Mouse (Mus musculus) liver, embryonic 14.5 days (tissue): ENCODE data around the gene Olfr330. TPM values are rescaled to one million over a fixed set of nuclear protein-coding genes. Genes with fewer than 3 reads are reported as not detected.

Experiments used
- ATAC-seq: fragments of 200-750 bp; cut with Nextera tagmentation; 2 replicates; pipeline ENCODE4 v1.8.0; 2017; ENCODE audit warnings: moderate number of reproducible peaks, mild to moderate bottlenecking, moderate library complexity; ENCODE audit not compliant: insufficient read depth
- DNase-seq, 3 experiments: peaks; one replicate each; pipeline ENCODE4 v3.0.0-alpha.2; 2012 to 2013; ENCODE audit warnings: low read depth in 3 of 3, low spot score in 3 of 3
- H3K27ac ChIP-seq: fragments of 300-500 bp; sonication (generic); 2 replicates; pipeline ENCODE4 v1.5.1; 2014; ENCODE audit warnings: moderate library complexity, mild to moderate bottlenecking, control low read depth, inconsistent platforms
- H3K27me3 ChIP-seq: fragments of 300-500 bp; sonication (generic); 2 replicates; pipeline ENCODE4 v1.6.1; 2014; ENCODE audit warnings: mild to moderate bottlenecking, low read length, moderate library complexity; ENCODE audit not compliant: control insufficient read depth, insufficient read depth
- H3K36me3 ChIP-seq: fragments of 300-500 bp; sonication (generic); replicated peaks from 2 replicates; pipeline ENCODE4 v1.6.1; 2014; ENCODE audit warnings: low read depth; ENCODE audit not compliant: control insufficient read depth, insufficient read depth
- H3K4me1 ChIP-seq, 2 experiments: fragments of 200-500 bp in 1 of 2; fragments of 300-500 bp in 1 of 2; sonication (generic) in 1 of 2; replicated peaks; 2 replicates each; pipeline ENCODE4 v1.6.1; 2012 to 2014; ENCODE audit warnings: antibody characterized with exemption in 1 of 2, inconsistent platforms in 1 of 2, low read length in 1 of 2; ENCODE audit not compliant: control insufficient read depth in 2 of 2, insufficient read depth in 2 of 2
- H3K4me2 ChIP-seq: fragments of 300-500 bp; sonication (generic); 2 replicates; pipeline ENCODE4 v1.6.1; 2014; ENCODE audit warnings: low read depth, mild to moderate bottlenecking, control low read depth, moderate library complexity
- H3K4me3 ChIP-seq, 2 experiments: fragments of 200-500 bp in 1 of 2; fragments of 300-500 bp in 1 of 2; sonication (generic) in 1 of 2; 2 replicates each; pipeline ENCODE4 v1.5.1; 2012 to 2014; ENCODE audit warnings: low read depth in 2 of 2, low read length in 2 of 2, mild to moderate bottlenecking in 2 of 2, control low read depth in 1 of 2, inconsistent platforms in 1 of 2, moderate library complexity in 1 of 2; ENCODE audit not compliant: insufficient read depth in 1 of 2
- H3K9ac ChIP-seq: fragments of 300-500 bp; sonication (generic); replicated peaks from 2 replicates; pipeline ENCODE4 v1.6.1; 2014; ENCODE audit warnings: mild to moderate bottlenecking, control low read depth, moderate library complexity
- H3K9me3 ChIP-seq: fragments of 300-500 bp; sonication (generic); 2 replicates; pipeline ENCODE4 v1.6.1; 2016; ENCODE audit warnings: low read length, mixed read lengths; ENCODE audit not compliant: control insufficient read depth
- CTCF ChIP-seq: IDR thresholded peaks from 2 replicates; pipeline ENCODE4 v1.5.1; 2016; ENCODE audit warnings: antibody characterized with exemption, low read depth, control low read depth
- EP300 ChIP-seq: IDR thresholded peaks from 2 replicates; pipeline ENCODE4 v1.6.1; 2016; ENCODE audit warnings: antibody characterized with exemption, low read depth
- WGBS: fragments of 180-500 bp; shearing (Covaris S2); extraction: QIAGEN DNeasy Blood & Tissue Kit; methylation state at CpG from one replicate; pipeline ENCODE4 v1.1.7; 2014; ENCODE audit not compliant: insufficient replicate concordance; 5-methylcytosine and 5-hydroxymethylcytosine counted together
- polyA plus RNA-seq, 2 experiments: library from polyadenylated mRNA; depleted of rRNA in 1 of 2; stranded (reverse) in 1 of 2; unstranded in 1 of 2; fragments of >200 nt; fragmentation: Nextera tagmentation in 1 of 2; extraction: Ambion mirVana in 1 of 2; gene quantifications; 2 replicates each; pipeline versions ENCODE4 v1.2.1 to v1.2.3; 2012 to 2014

Olfr330 gene
- polyA plus RNA-seq, 2 experiments = not detected

DNA sequence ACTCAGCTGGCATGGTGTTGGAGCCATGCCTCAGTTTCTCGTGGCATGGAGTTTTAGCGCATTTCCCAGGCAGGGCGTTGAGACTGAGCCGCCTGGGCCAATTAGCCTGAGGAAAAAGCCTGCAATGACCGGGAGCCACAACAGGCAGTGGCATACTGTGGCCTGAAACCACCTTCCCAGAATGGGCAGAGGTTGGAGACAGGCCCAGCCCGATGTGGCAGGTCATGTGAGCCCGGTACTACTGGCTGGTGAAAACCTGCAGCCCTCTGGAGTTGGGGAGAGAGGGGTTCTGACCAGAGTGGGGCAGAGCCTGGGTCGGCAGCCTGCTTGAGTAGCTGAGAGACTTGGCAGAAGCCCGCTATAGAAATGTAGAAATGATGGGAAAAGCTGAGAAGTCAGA, 35.9 kb downstream of the Olfr330 start:
- no peaks in the 10 kb centered on the region for H3K36me3 ChIP-seq
- H3K27me3 ChIP-seq = no peaks in the 10 kb centered on the region
- no peaks in the 10 kb centered on the region for H3K9me3 ChIP-seq
- H3K27ac ChIP-seq = no peak overlapping the region
- H3K4me3 ChIP-seq = no peak overlapping the region
- 56% methylated on average over 9 of the region's 9 CpGs for WGBS
- ATAC-seq (no peak), DNase-seq (no peak)
- H3K4me1 ChIP-seq = no peaks in the 10 kb centered on the region
- H3K9ac ChIP-seq = no peak overlapping the region
- TF ChIP-seq EP300 (no peak), CTCF (no peak)
- H3K4me2 ChIP-seq = no peak overlapping the region

DNA sequence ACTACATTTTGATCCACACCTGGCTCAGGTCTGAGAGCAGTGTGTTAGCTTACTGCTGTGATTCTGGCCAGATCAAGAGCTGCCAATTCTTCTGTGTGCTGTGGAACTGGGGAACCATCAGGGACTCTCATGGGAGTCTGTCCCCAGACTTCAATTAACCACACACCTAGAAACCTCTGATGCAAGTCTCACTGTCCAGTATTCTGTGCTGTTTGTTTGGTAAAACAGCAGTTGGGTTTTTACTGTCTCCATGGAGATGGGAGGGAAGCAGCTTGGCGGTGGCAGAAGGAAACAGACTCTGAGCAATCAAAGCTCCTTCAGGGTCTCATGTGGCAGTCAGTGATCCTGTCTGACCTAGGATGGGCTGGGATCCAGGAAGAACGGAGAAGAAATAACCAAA, 42.2 kb downstream of the Olfr330 start, which contains the start of gene Olfr332:
Gene Olfr332, minus strand, starts transcription at position 101 of the 400 bp plus-strand sequence.
- TF ChIP-seq EP300 = no peak
- Histone ChIP-seq H3K27me3 (no peaks in the 10 kb centered on the region), H3K27ac (no peak within 1 kb of the TSS), H3K9ac (no peak within 1 kb of the TSS), H3K4me3 (no peak within 1 kb of the TSS), H3K4me2 (no peak within 1 kb of the TSS), H3K36me3 (no peaks in the 10 kb centered on the region), H3K4me1 (no peaks in the 10 kb centered on the region), H3K9me3 (no peaks in the 10 kb centered on the region)
- DNase-seq (no peak), ATAC-seq (no peak)
- WGBS = 67% methylated on average over 2 of the region's 2 CpGs

Other genes with a start within 250 kb of the Olfr330 start
- gene Zfp692, start 227.8 kb downstream of the Olfr330 start, polyA plus RNA-seq (2012; rRNA removed) = 18.7 and 19.8 TPM in 2 replicates
- gene Zfp692, start 227.8 kb downstream of the Olfr330 start, polyA plus RNA-seq (2014; fragmentation: Nextera tagmentation; extraction: Ambion mirVana) = 5.0 and 6.7 TPM in 2 replicates
- gene Zfp672, start 204.5 kb downstream of the Olfr330 start, polyA plus RNA-seq (2012; rRNA removed) = 20.3 and 22.2 TPM in 2 replicates
- 39.1 and 48.6 TPM in 2 replicates for gene Zfp672, start 204.5 kb downstream of the Olfr330 start, polyA plus RNA-seq (2014; fragmentation: Nextera tagmentation; extraction: Ambion mirVana)
- 9.0 and 9.1 TPM in 2 replicates for gene Sh3bp5l, start 204.1 kb downstream of the Olfr330 start, polyA plus RNA-seq (2012; rRNA removed)
- 9.1 and 12.4 TPM in 2 replicates for gene Sh3bp5l, start 204.1 kb downstream of the Olfr330 start, polyA plus RNA-seq (2014; fragmentation: Nextera tagmentation; extraction: Ambion mirVana)
- 0.09 and 0.17 TPM in 2 replicates for gene Lypd8, start 155.8 kb downstream of the Olfr330 start, polyA plus RNA-seq (2012; rRNA removed)
- not detected in 2 replicates for gene Lypd8, start 155.8 kb downstream of the Olfr330 start, polyA plus RNA-seq (2014; fragmentation: Nextera tagmentation; extraction: Ambion mirVana)
- gene 1810065E05Rik, start 113.7 kb downstream of the Olfr330 start, polyA plus RNA-seq (2012; rRNA removed) = not detected in 2 replicates
- not detected in 2 replicates for gene 1810065E05Rik, start 113.7 kb downstream of the Olfr330 start, polyA plus RNA-seq (2014; fragmentation: Nextera tagmentation; extraction: Ambion mirVana)
- not detected in 2 replicates for gene Gm12253, start 102.3 kb downstream of the Olfr330 start, polyA plus RNA-seq (2012; rRNA removed)
- not detected in 2 replicates for gene Gm12253, start 102.3 kb downstream of the Olfr330 start, polyA plus RNA-seq (2014; fragmentation: Nextera tagmentation; extraction: Ambion mirVana)
- gene Lypd9, start 81.9 kb downstream of the Olfr330 start, polyA plus RNA-seq (2012; rRNA removed) = not detected in 2 replicates
- not detected in 2 replicates for gene Lypd9, start 81.9 kb downstream of the Olfr330 start, polyA plus RNA-seq (2014; fragmentation: Nextera tagmentation; extraction: Ambion mirVana)
- not detected in 2 replicates for gene Olfr30, start 72.6 kb downstream of the Olfr330 start, polyA plus RNA-seq (2012; rRNA removed)
- not detected in 2 replicates for gene Olfr30, start 72.6 kb downstream of the Olfr330 start, polyA plus RNA-seq (2014; fragmentation: Nextera tagmentation; extraction: Ambion mirVana)
- gene Olfr332, start 42.3 kb downstream of the Olfr330 start, polyA plus RNA-seq (2012; rRNA removed) = not detected in 2 replicates
- not detected in 2 replicates for gene Olfr332, start 42.3 kb downstream of the Olfr330 start, polyA plus RNA-seq (2014; fragmentation: Nextera tagmentation; extraction: Ambion mirVana)
- not detected in 2 replicates for gene Olfr331, start 32.3 kb downstream of the Olfr330 start, polyA plus RNA-seq (2012; rRNA removed)
- gene Olfr331, start 32.3 kb downstream of the Olfr330 start, polyA plus RNA-seq (2014; fragmentation: Nextera tagmentation; extraction: Ambion mirVana) = not detected in 2 replicates
- not detected in 2 replicates for gene Olfr329-ps, start 11.6 kb upstream of the Olfr330 start, polyA plus RNA-seq (2012; rRNA removed)
- not detected in 2 replicates for gene Olfr329-ps, start 11.6 kb upstream of the Olfr330 start, polyA plus RNA-seq (2014; fragmentation: Nextera tagmentation; extraction: Ambion mirVana)
- gene Olfr328, start 20.8 kb upstream of the Olfr330 start, polyA plus RNA-seq (2012; rRNA removed) = 0.02 TPM in 1 of 2 replicates, not detected in the other
- not detected in 2 replicates for gene Olfr328, start 20.8 kb upstream of the Olfr330 start, polyA plus RNA-seq (2014; fragmentation: Nextera tagmentation; extraction: Ambion mirVana)
- not detected in 2 replicates for gene Olfr224, start 35.7 kb upstream of the Olfr330 start, polyA plus RNA-seq (2012; rRNA removed)
- gene Olfr224, start 35.7 kb upstream of the Olfr330 start, polyA plus RNA-seq (2014; fragmentation: Nextera tagmentation; extraction: Ambion mirVana) = not detected in 2 replicates
- not detected in 2 replicates for gene Olfr325, start 42.9 kb upstream of the Olfr330 start, polyA plus RNA-seq (2012; rRNA removed)
- gene Olfr325, start 42.9 kb upstream of the Olfr330 start, polyA plus RNA-seq (2014; fragmentation: Nextera tagmentation; extraction: Ambion mirVana) = not detected in 2 replicates
- not detected in 2 replicates for gene Olfr324, start 60.3 kb upstream of the Olfr330 start, polyA plus RNA-seq (2012; rRNA removed)
- not detected in 2 replicates for gene Olfr324, start 60.3 kb upstream of the Olfr330 start, polyA plus RNA-seq (2014; fragmentation: Nextera tagmentation; extraction: Ambion mirVana)
- not detected in 2 replicates for gene 2210407C18Rik, start 81.2 kb upstream of the Olfr330 start, polyA plus RNA-seq (2012; rRNA removed)
- gene 2210407C18Rik, start 81.2 kb upstream of the Olfr330 start, polyA plus RNA-seq (2014; fragmentation: Nextera tagmentation; extraction: Ambion mirVana) = not detected in 2 replicates
- gene Olfr323, start 95.7 kb upstream of the Olfr330 start, polyA plus RNA-seq (2012; rRNA removed) = not detected in 2 replicates
- not detected in 2 replicates for gene Olfr323, start 95.7 kb upstream of the Olfr330 start, polyA plus RNA-seq (2014; fragmentation: Nextera tagmentation; extraction: Ambion mirVana)
- gene Trim58, start 105.6 kb upstream of the Olfr330 start, polyA plus RNA-seq (2012; rRNA removed) = 9.1 and 10.5 TPM in 2 replicates
- 10.5 and 11.8 TPM in 2 replicates for gene Trim58, start 105.6 kb upstream of the Olfr330 start, polyA plus RNA-seq (2014; fragmentation: Nextera tagmentation; extraction: Ambion mirVana)
- 0.03 and 0.07 TPM in 2 replicates for gene Olfr322, start 123.9 kb upstream of the Olfr330 start, polyA plus RNA-seq (2012; rRNA removed)
- gene Olfr322, start 123.9 kb upstream of the Olfr330 start, polyA plus RNA-seq (2014; fragmentation: Nextera tagmentation; extraction: Ambion mirVana) = 0.14 TPM in 1 of 2 replicates, not detected in the other
- not detected in 2 replicates for gene Olfr320, start 146.3 kb upstream of the Olfr330 start, polyA plus RNA-seq (2012; rRNA removed)
- not detected in 2 replicates for gene Olfr320, start 146.3 kb upstream of the Olfr330 start, polyA plus RNA-seq (2014; fragmentation: Nextera tagmentation; extraction: Ambion mirVana)
- gene Olfr319, start 164.3 kb upstream of the Olfr330 start, polyA plus RNA-seq (2012; rRNA removed) = not detected in 2 replicates
- not detected in 2 replicates for gene Olfr319, start 164.3 kb upstream of the Olfr330 start, polyA plus RNA-seq (2014; fragmentation: Nextera tagmentation; extraction: Ambion mirVana)
- gene Olfr318, start 189.2 kb upstream of the Olfr330 start, polyA plus RNA-seq (2012; rRNA removed) = not detected in 2 replicates
- not detected in 2 replicates for gene Olfr318, start 189.2 kb upstream of the Olfr330 start, polyA plus RNA-seq (2014; fragmentation: Nextera tagmentation; extraction: Ambion mirVana)
- gene Olfr317, start 204.4 kb upstream of the Olfr330 start, polyA plus RNA-seq (2012; rRNA removed) = not detected in 2 replicates
- gene Olfr317, start 204.4 kb upstream of the Olfr330 start, polyA plus RNA-seq (2014; fragmentation: Nextera tagmentation; extraction: Ambion mirVana) = not detected in 2 replicates
- not detected in 2 replicates for gene Olfr316, start 217.9 kb upstream of the Olfr330 start, polyA plus RNA-seq (2012; rRNA removed)
- not detected in 2 replicates for gene Olfr316, start 217.9 kb upstream of the Olfr330 start, polyA plus RNA-seq (2014; fragmentation: Nextera tagmentation; extraction: Ambion mirVana)
- not detected in 2 replicates for gene Olfr315, start 238.4 kb upstream of the Olfr330 start, polyA plus RNA-seq (2012; rRNA removed)
- gene Olfr315, start 238.4 kb upstream of the Olfr330 start, polyA plus RNA-seq (2014; fragmentation: Nextera tagmentation; extraction: Ambion mirVana) = not detected in 2 replicates
- not detected in 2 replicates for gene Olfr314, start 248.1 kb upstream of the Olfr330 start, polyA plus RNA-seq (2012; rRNA removed)
- gene Olfr314, start 248.1 kb upstream of the Olfr330 start, polyA plus RNA-seq (2014; fragmentation: Nextera tagmentation; extraction: Ambion mirVana) = not detected in 2 replicates